27 mouse cellular contexts compared by ENCODE assay signal in genomic region chr16:42360061-42360460, GRCm38 (mm10). TPM values are rescaled to one million over a fixed set of nuclear protein-coding genes. Genes with fewer than 3 reads are reported as not detected.
DNase-seq lines count a peak whose midpoint lies in the region; ATAC-seq and TF ChIP-seq lines count a peak whose summit lies in the region.
"Had no signal": no experiment of that assay in that cellular context is flagged by ENCODE, and none has a peak within 500 bp of the region (broad histone marks: within the 10 kb centered on the region; RNA-seq: fewer than 3 reads in every experiment).

No protein-coding gene starts in this region.

- DNase-seq in hindbrain, postnatal 0 days (ENCODE audit: low spot score) = peak; percentile 58
- no peak for DNase-seq in hindbrain, embryonic 11.5 days (ENCODE audit: low spot score)
- peak; percentile 90 for DNase-seq in cerebellum, adult 11 months
- DNase-seq in cerebellum, adult 9-10 months = peak; percentile 96
- peak; percentile 92 for DNase-seq in cerebellum, postnatal 36 days
- DNase-seq in heart, embryonic 10.5 days (ENCODE audit: low spot score) = no peak
- DNase-seq: adrenal gland, postnatal 14 days; gastrocnemius, postnatal 10 days; heart, postnatal 36 days; kidney, adult 2 months; kidney, postnatal 36 days; lung, embryonic 14.5 days; lung, postnatal 14 days; right cerebral cortex, adult 18-20 months; spleen, adult 18-20 months; thymus, postnatal 4 days had no signal

- no peak overlapping the region for H3K4me3 ChIP-seq in hindbrain, postnatal 0 days (ENCODE audit: low read length)
- no peak overlapping the region for H3K4me3 ChIP-seq in hindbrain, embryonic 11.5 days (ENCODE audit: low read depth, low read length)
- H3K4me3 ChIP-seq in heart, embryonic 12.5 days = no peak overlapping the region
- no peak overlapping the region for H3K4me3 ChIP-seq in heart, embryonic 10.5 days
- H3K4me3 ChIP-seq: forebrain, embryonic 13.5 days; layer of hippocampus, adult 2 months; limb, embryonic 10.5 days; limb, embryonic 15.5 days; midbrain, embryonic 15.5 days had no signal

- H3K9ac ChIP-seq in hindbrain, postnatal 0 days (replicated peaks; ENCODE audit: low read length) = no peak overlapping the region
- H3K9ac ChIP-seq in hindbrain, embryonic 11.5 days (ENCODE audit: low read depth, low read length) = no peak overlapping the region
- H3K9ac ChIP-seq in heart, embryonic 12.5 days = no peak overlapping the region
- H3K9ac ChIP-seq: forebrain, embryonic 13.5 days; hindbrain, embryonic 14.5 days; limb, embryonic 15.5 days; liver, embryonic 14.5 days; lung, embryonic 14.5 days; midbrain, embryonic 15.5 days had no signal

- no peaks in the 10 kb centered on the region for H3K36me3 ChIP-seq in hindbrain, postnatal 0 days (ENCODE audit: insufficient read depth, low read length)
- H3K36me3 ChIP-seq in hindbrain, embryonic 11.5 days (ENCODE audit: control insufficient read depth, insufficient read depth, low read length) = no peaks in the 10 kb centered on the region
- no peaks in the 10 kb centered on the region for H3K36me3 ChIP-seq in heart, embryonic 12.5 days
- no peaks in the 10 kb centered on the region for H3K36me3 ChIP-seq in heart, embryonic 10.5 days
- H3K36me3 ChIP-seq: limb, embryonic 10.5 days; limb, embryonic 15.5 days; midbrain, embryonic 15.5 days had no signal

- TF ChIP-seq CTCF in hindbrain, postnatal 0 days (IDR thresholded peaks at IDR 0.05; ENCODE audit: low read depth) = no peak

- H3K27ac ChIP-seq in hindbrain, postnatal 0 days = no peak overlapping the region
- H3K27ac ChIP-seq in hindbrain, embryonic 11.5 days (ENCODE audit: low read depth, low read length) = no peak overlapping the region
- no peak overlapping the region for H3K27ac ChIP-seq in heart, embryonic 12.5 days (ENCODE audit: poor library complexity, severe bottlenecking)
- H3K27ac ChIP-seq in heart, embryonic 10.5 days = no peak overlapping the region
- H3K27ac ChIP-seq: forebrain, embryonic 13.5 days; hindbrain, embryonic 14.5 days; layer of hippocampus, adult 2 months; limb, embryonic 10.5 days; limb, embryonic 15.5 days; liver, embryonic 14.5 days; midbrain, embryonic 15.5 days had no signal

- H3K9me3 ChIP-seq in hindbrain, postnatal 0 days (ENCODE audit: low read length) = no peaks in the 10 kb centered on the region
- no peaks in the 10 kb centered on the region for H3K9me3 ChIP-seq in hindbrain, embryonic 11.5 days (ENCODE audit: control insufficient read depth, low read length)
- H3K9me3 ChIP-seq in heart, embryonic 12.5 days (replicated peaks) = no peaks in the 10 kb centered on the region
- no peaks in the 10 kb centered on the region for H3K9me3 ChIP-seq in heart, embryonic 10.5 days
- H3K9me3 ChIP-seq: forebrain, embryonic 13.5 days; limb, embryonic 10.5 days; limb, embryonic 15.5 days; midbrain, embryonic 15.5 days had no signal

- peaks cover 4% of the 10 kb centered on the region; the same call in 1 of the 2 replicates for H3K4me1 ChIP-seq in hindbrain, postnatal 0 days (ENCODE audit: insufficient read depth, low read length)
- no peaks in the 10 kb centered on the region for H3K4me1 ChIP-seq in hindbrain, embryonic 11.5 days (replicated peaks; ENCODE audit: control insufficient read depth, insufficient read depth, low read length)
- no peaks in the 10 kb centered on the region for H3K4me1 ChIP-seq in heart, embryonic 12.5 days (replicated peaks)
- no peaks in the 10 kb centered on the region for H3K4me1 ChIP-seq in heart, embryonic 10.5 days
- H3K4me1 ChIP-seq: forebrain, embryonic 13.5 days; limb, embryonic 15.5 days; midbrain, embryonic 15.5 days had no signal

- peak; percentile 78 for ATAC-seq in hindbrain, postnatal 0 days
- ATAC-seq in hindbrain, embryonic 11.5 days (ENCODE audit: low FRiP score) = no peak
- no peak for ATAC-seq in heart, embryonic 12.5 days (ENCODE audit: insufficient number of reproducible peaks, low FRiP score)
- ATAC-seq: forebrain, embryonic 13.5 days; midbrain, embryonic 15.5 days; Patski had no signal

- 72% methylated on average over 4 of the region's 4 CpGs for WGBS in hindbrain, postnatal 0 days
- WGBS in hindbrain, embryonic 11.5 days = 84% methylated on average over 4 of the region's 4 CpGs
- WGBS in heart, embryonic 12.5 days = 79% methylated on average over 4 of the region's 4 CpGs
- 85% methylated on average over 4 of the region's 4 CpGs for WGBS in heart, embryonic 10.5 days

- no peak overlapping the region for H3K4me2 ChIP-seq in hindbrain, postnatal 0 days (ENCODE audit: low read depth, low read length)
- no peak overlapping the region for H3K4me2 ChIP-seq in hindbrain, embryonic 11.5 days (replicated peaks; ENCODE audit: low read depth, low read length)
- H3K4me2 ChIP-seq in heart, embryonic 12.5 days = no peak overlapping the region
- H3K4me2 ChIP-seq: forebrain, embryonic 13.5 days; hindbrain, embryonic 14.5 days; limb, embryonic 15.5 days; lung, embryonic 14.5 days; midbrain, embryonic 15.5 days had no signal

- no peaks in the 10 kb centered on the region for H3K27me3 ChIP-seq in hindbrain, postnatal 0 days (ENCODE audit: insufficient read depth, low read length)
- H3K27me3 ChIP-seq in hindbrain, embryonic 11.5 days (ENCODE audit: control insufficient read depth, insufficient read depth, low read length) = no peaks in the 10 kb centered on the region
- H3K27me3 ChIP-seq in heart, embryonic 12.5 days (replicated peaks) = no peaks in the 10 kb centered on the region
- no peaks in the 10 kb centered on the region for H3K27me3 ChIP-seq in heart, embryonic 10.5 days (ENCODE audit: insufficient read depth, poor library complexity, severe bottlenecking)
- H3K27me3 ChIP-seq: forebrain, embryonic 13.5 days; limb, embryonic 15.5 days; midbrain, embryonic 15.5 days had no signal

RNA-seq across cellular contexts. Expression of gene Gap43, which starts 19.6 kb away (rescaled TPM):
- total RNA-seq in hindbrain, postnatal 0 days (2014; rRNA removed) = 514 and 592 TPM in 2 replicates
- 1,749 and 1,766 TPM in 2 replicates for polyA plus RNA-seq in hindbrain, postnatal 0 days (2015; fragmentation: Nextera tagmentation; extraction: Ambion mirVana)
- 375 and 387 TPM in 2 replicates for polyA plus RNA-seq in hindbrain, embryonic 11.5 days (2014; fragmentation: Nextera tagmentation; extraction: Ambion mirVana)
- polyA plus RNA-seq in heart, embryonic 12.5 days (2016; fragmentation: Nextera tagmentation; extraction: Ambion mirVana) = 24.3 and 24.8 TPM in 2 replicates
- polyA plus RNA-seq in heart, embryonic 10.5 days (2016; fragmentation: Nextera tagmentation; extraction: Ambion mirVana) = 30.0 and 37.1 TPM in 2 replicates
- total RNA-seq: MEL; neutrophil, adult 5-6 weeks had no signal
- polyA plus RNA-seq: Patski had no signal

Comparison
In these comparisons a context has a peak if more than half of its experiments do, and no peak if none do; other contexts are left out.
1. DNase-seq: peak in hindbrain, postnatal 0 days (single experiment), cerebellum, adult 11 months (single experiment), cerebellum, adult 9-10 months (single experiment) and cerebellum, postnatal 36 days (2 of 2); none in hindbrain, embryonic 11.5 days (single experiment) and heart, embryonic 10.5 days (single experiment).